Mouse (Mus musculus) layer of hippocampus, adult 11-12 months (tissue): ENCODE data around the gene Inpp5k.

Experiments used
- DNase-seq: peaks from one replicate; pipeline ENCODE4 v3.0.0; 2022; ENCODE audit warnings: low spot score

The Inpp5k gene

DNA sequence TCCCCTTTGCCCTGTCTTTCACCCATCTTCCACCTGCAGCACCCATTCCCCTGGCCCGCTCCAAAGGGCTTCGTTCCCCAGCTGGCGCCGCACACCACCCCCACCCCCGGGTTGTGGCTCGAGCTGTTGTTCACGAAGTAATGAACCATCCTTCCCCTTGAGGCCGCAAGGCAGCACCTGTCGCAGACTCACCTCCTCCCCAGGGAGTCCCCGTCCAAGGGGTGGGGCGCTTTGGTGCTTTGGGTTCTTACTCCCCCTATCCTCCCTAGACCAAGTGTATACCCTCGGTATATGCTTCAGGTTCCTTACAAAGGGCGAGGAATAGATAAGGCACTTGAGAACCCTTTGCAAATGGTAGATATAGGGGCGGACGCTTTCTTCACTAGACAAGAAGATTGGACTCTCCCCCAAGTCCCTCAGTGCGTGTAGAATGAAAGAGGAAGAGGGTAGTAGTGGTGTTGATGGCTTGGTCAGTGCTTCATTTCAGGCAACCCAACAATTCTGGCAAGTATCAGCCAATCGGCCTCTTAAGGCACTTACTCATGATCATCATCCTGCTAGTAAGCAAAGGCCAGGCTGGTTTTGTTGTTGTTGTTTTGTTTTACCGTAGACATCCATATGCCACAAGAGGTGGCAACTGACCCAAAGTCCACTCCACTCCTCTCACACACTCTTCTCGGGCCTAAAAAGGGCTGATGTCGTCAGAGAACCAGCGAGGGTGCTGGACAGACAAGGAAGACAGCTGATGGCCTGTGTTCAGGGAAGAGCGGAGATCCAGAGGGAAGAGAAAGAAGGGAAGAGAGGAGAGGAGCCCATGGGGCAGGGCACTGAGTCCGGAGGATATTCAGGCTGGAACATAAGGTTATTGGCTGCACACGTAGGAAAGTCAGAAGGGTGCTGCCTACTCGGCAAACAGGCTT, 23.9 kb downstream of the Inpp5k start:
- DNase-seq = no peak

DNA sequence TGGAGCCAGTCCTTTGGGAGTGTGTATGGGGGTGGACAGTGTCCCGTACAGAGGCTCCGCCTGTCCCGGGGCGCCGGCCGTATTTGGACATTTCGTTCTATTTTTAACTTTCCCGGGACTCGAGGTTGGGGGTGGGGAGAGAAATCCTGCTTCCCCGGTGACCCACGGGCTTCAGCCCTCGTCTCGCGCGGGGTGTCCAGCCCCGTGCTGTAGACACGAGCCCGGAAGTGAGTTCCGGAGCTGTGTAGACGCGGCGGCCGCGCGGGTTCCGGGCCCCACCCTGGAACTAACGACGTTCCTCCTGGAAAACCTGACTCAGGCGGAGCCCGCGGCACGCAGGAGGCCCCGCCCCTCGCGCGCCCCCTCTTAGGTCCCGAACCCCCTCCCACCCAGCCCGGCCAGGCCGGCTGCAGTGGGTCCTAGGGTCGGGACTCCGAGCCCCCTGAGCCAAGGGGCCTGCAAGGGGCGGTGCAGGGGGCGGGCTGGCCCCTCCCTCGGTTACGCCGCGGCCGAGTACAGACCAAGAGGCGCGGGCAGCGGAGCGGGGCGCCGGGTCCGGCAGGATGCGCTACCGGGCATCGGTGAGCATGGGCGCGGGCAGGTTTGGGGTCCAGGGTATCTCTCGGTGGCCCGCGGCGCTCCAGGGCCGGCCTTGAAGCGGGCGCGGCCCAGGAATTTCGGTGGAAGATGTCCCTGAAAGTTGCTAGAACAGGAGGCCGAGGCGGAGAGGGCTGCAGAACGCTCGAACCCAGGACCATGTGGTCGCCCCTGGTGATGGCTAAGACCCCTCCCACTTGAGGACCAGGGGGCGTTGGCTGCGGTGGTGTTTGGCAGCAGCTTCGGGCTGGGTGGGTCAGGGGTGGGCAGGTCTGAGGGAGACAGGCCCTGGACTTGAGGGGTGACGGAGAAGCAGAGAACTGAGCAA, 25.1 kb downstream of the Inpp5k start:
- DNase-seq = peak; percentile 60

DNA sequence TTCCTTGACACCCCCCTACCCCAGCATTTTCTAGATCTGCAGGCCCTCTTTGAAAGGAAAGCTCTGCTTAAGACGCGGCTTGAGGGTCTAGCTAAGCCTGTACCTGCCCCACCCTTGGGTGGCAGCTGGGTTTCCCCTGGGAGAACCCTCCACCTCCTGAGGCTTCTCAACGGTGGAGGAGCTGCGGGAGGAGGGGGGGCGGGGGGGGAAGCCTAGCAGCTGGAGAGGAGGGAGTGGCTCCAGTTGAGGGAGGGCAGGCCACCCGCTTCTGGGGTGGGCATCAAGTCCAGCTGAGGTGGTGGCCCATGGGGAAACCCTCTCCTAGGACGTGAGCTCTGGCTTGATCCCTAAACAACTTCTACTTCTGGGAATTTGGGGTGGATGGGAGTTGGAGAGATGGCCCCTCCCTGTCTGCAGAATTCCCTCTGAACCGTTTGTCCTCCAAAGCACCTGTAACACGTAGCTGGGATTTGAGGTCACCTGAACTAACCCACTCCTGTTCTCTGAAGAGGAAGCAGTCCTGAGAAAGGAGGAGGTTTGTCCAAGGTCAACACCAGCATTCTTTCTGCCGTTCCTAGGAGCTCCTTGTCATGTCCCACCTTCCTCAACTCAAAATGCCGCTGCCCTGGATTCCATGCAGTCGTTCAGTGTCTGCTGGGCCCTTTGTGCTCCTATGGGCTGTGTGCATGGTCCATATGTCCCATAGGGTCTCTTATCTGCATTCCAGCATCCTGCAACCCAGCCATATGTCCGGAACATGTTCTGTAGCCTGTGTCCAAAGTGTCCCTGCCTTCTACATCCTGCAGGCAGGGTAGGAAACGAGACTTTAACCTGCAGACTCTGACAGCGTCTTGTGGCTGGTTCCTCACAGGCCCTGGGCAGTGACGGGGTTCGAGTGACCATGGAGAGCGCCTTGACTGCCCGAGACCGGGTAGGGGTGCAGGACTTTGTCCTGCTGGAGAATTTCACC, 26.1 kb downstream of the Inpp5k start:
- DNase-seq = no peak

DNA sequence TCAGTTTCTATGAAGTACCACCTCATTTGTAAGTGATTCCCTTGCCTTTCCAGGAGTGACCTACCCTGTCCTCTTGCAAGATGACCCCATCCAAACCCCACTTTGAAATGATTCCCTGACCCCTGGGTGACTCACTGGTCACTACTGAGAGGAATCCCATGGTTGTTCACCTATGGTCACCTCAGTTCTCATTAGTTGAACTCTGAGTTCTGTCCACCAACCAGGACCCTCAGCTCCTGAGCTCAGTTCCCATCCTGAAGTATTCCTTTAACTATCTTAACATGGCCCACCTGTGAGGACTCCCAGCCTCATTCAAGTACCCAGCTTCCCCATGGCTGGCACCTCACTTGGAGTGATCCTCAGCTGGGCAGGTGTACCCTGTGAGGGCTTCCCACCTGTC, 27.1 kb downstream of the Inpp5k start:
- no peak for DNase-seq

DNA sequence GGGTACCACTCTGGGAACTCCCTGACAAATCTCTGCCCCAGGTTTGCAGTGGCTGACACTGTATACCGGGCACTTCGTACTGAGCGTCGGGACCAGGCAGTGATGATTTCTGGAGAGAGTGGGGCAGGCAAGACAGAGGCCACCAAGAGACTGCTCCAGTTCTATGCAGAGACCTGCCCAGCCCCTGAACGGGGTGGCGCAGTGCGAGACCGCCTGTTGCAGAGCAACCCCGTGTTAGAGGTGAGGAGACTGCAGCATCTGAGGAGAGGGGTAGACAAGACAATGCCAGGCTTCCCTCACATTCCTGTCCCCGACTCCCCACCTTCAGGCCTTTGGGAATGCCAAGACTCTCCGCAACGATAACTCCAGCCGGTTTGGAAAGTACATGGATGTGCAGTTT, 27.5 kb downstream of the Inpp5k start:
- no peak for DNase-seq

DNA sequence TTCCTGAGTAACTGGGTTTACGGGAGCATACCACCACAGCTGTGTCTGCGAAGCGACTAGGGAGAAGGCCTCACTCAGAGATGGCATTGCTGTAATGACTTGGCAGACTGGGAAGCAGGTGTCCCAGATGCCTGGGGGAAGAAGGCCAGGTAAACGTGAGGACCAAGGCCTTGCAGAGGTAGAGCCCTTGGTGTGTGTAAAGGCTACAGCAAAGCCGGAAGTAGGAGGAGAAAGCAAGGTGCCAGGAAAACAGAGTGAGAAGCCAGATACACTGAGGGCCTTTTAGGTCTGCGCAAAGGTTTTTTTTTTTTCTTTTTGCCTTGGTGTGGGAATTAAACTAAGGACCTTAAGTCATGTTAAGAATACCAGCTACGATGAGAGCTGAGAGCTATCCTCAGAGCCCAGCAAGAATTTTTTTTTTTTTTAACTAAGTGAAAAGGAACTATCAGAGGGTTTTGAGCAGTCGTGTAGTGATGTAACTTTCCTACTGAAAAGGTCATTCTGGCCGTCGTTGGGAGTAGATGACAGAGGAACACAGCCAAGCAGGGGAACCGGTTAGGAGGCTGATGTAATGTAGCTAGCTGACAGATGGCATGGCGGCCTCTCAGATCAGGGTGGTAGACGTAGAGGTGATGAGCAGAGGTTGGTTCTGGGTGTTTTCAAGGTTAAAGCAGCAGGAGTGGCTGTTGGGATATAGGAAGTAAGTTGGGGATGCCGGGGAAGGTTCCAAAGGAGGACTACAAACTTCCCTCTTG, 28.4 kb downstream of the Inpp5k start:
- no peak for DNase-seq

DNA sequence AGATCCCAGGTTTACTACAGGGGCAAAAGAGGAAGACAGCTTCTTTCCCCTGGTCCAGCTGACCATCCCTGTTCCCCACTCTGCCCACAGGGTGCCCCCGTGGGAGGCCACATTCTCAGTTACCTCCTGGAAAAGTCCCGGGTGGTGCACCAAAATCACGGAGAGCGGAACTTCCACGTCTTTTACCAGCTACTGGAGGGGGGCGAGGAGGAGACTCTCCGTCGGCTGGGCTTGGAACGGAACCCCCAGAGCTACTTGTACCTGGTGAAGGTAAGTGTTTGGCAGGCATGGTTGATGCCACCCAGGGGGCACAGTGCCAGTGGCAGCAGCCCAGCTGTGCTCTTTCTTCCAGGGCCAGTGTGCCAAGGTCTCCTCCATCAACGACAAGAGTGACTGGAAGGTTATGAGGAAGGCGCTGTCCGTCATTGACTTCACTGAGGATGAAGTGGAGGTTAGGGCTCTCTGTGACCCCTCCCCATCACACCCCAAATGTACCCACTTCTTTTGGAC, 29.3 kb downstream of the Inpp5k start:
- DNase-seq = no peak

DNA sequence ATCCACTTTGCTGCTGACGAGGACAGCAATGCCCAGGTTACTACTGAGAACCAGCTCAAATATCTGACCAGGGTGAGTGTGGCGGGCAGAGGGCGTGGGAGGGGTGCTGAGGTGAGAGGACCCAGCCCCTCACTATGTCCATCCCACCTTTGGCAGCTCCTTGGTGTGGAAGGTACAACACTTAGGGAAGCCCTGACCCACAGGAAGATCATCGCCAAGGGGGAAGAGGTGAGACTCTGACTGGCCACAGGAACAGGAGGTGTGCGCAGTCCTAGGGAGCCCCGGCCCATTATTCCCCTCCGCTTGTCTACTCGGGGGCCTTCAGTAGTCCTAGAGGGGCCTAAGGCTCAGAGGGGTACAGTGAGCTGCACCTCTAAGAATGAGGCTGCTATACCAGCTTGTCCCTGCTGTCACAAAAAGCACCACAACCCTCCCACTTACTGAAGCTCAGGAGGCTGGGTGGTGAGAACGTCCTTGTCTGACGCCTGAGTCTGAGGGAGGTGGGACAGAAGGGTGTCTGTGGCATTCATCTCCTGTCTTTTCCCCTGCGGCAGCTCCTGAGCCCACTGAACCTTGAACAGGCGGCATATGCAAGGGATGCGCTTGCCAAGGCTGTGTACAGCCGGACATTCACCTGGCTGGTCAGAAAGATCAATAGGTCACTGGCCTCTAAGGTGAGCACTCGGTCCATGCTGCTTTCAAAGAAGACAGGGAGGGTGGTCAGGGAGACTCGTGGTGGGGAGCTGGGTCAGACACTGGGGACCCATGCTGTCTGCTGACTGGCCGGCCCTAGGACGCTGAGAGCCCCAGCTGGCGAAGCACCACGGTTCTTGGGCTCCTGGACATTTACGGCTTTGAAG, 30.4 kb downstream of the Inpp5k start:
- DNase-seq = no peak

DNA sequence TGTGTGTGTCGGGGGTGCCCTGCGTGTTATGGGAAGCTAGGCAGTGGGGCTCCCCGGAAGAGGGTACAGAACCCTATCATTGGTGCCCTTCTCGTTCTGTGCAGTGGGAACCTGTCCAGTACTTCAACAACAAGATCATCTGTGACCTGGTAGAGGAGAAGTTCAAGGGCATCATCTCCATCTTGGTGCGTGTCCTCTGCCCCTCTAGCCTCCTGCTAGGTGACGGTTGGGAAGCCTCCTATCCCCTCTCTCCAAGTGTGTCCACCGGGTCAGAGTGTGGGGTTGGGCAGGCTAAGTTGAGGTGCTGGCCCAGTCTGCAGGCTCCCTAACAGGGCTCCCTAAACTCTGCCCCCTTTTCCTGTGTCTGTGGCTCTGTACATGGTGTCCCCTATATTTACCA, 31.3 kb downstream of the Inpp5k start:
- no peak for DNase-seq

DNA sequence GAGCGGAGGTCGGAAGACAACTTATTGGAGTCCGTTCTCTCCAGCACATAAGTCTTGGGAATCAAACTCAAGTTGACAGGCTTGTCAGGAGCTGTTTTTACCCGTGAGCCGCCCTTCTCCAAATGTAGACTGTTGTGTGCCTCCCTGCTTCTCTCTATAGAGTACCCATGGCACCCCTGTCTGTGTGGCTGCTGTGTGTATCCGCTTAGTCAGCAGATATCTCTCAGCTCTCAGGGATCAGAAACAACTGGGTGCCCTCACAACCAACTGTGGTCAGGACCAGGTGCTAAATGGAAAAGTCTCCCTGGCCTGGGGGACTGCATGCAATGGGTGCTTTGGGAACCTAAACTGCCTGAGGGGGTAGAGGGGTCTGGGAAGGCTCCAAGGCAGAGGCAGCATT, 35.5 kb downstream of the Inpp5k start:
- DNase-seq = no peak

DNA sequence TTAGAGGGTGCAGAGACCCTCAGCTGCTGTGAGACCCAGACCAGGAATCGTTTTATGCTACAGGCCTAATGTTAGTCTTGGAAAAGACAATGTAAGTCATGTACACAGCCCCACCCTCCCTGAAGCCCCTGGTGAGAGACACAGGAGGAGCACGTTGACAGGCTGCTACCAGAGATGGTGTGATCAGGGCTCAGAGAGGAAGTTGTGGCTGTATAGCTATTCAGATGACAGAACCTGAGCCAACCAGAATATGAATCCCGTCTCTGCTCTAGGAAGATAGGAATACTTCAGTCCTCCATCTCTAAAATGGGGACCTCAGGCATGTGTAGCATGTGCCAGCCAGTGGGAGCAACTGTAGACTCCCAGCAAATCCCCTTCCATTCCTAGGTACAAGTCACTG, 37.8 kb downstream of the Inpp5k start:
- DNase-seq = no peak

DNA sequence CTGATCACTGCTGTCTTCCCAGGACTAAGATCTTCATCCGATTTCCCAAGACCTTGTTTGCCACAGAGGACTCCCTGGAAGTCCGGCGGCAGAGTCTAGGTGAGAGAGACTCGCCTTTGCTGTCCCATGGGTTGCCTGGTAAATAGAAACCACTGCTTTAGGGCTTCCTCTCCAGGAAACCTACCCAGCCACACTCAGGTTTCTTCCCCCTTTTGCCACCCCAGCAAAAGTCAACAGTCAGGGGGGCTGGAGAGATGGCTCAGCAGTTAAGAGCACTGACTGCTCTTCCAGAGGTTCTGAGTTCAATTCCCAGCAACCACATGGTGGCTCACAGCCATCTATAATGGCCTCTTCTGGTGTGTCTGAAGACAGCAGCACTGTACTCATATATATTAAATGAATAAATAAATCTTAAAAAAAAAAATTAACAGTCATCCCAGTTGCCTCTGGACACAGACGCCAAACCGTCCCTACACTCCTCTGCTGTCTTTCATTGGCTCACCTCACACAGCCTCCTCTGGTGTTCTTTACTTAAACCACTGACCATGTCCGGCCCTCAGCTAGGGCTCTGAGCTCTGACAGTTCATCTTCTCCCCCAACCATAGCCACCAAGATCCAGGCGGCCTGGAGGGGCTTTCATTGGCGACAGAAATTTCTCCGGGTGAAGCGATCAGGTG, 38.5 kb downstream of the Inpp5k start:
- no peak for DNase-seq

DNA sequence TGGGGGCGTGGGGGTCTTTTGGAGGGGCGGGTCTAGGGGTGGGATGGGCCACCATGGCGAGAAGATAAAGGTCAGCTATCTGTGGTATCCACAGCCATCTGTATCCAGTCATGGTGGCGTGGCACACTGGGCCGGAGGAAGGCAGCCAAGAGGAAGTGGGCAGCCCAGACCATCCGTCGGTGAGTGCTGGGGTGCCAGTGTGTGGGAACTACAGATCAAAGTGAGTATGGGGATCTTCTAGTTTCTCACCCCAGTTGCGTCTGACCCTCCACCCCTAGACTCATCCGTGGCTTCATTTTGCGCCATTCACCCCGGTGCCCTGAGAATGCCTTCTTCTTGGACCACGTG, 39.0 kb downstream of the Inpp5k start:
- no peak for DNase-seq

DNA sequence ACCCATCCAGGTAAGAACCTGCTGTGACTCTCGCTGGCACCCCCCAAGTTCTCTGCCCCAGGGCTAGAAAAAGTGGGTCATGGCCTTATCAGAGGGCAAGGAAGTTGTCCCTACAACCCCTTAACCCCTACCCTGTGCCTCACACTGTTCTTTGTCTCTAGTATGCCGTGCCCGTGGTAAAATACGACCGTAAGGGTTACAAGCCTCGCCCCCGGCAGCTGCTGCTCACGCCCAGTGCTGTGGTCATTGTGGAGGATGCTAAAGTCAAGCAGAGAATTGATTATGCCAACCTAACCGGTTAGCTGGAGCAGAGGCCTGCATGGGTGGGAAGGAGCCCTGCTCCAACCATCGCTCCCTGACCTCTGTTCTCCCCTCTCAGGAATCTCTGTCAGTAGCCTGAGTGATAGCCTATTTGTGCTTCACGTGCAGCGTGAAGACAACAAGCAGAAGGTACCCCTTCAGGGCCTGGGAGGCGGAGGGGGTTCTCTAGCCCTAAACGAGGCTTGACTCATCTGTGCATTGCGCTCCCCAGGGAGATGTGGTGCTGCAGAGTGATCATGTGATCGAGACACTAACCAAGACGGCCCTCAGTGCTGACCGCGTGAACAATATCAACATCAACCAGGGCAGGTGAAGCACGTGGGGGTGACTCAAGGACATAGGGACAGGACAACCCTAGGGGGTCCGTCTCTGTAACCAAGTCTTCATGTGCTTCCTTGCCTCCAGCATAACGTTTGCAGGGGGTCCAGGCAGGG, 40.8 kb downstream of the Inpp5k start:
- no peak for DNase-seq

DNA sequence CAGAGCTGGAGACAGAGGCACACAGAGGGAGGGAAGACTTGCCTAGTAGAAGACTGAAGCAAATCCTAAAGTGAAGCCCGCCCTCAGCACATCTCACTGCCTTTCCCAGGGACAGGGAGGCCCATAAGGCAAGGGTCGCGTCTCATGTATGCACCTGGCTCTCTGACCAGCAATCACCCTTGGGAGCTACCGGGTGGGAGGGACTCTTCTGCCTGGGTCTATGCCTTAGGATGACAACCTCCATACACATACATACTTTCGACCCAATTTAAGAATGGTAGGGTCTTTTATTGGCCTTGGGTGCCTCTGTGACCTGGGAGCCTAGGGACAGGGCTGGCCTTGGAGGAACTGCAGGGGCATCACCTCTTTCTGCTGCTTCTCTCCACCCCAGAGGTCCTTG, 42.6 kb downstream of the Inpp5k start:
- no peak for DNase-seq

DNA sequence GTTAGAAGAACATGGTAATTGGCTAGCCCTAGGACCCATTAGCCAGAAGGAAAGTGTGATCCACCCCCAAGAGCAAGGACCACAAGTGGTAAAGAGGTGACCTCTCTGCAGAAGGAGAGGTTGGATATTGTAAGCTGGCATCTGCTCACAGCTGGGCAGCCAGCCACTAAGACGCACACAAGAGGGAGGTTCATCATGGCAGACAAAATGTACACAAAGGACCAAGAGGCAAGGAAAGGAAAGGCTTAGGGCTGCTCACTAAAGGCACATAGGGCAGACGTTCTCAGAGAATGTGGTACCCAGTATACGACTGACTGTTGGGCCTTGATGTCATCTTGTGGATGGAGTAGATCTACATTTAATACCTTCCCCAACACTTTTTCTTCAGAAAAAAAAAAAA, 44.1 kb downstream of the Inpp5k start:
- DNase-seq = no peak

DNA sequence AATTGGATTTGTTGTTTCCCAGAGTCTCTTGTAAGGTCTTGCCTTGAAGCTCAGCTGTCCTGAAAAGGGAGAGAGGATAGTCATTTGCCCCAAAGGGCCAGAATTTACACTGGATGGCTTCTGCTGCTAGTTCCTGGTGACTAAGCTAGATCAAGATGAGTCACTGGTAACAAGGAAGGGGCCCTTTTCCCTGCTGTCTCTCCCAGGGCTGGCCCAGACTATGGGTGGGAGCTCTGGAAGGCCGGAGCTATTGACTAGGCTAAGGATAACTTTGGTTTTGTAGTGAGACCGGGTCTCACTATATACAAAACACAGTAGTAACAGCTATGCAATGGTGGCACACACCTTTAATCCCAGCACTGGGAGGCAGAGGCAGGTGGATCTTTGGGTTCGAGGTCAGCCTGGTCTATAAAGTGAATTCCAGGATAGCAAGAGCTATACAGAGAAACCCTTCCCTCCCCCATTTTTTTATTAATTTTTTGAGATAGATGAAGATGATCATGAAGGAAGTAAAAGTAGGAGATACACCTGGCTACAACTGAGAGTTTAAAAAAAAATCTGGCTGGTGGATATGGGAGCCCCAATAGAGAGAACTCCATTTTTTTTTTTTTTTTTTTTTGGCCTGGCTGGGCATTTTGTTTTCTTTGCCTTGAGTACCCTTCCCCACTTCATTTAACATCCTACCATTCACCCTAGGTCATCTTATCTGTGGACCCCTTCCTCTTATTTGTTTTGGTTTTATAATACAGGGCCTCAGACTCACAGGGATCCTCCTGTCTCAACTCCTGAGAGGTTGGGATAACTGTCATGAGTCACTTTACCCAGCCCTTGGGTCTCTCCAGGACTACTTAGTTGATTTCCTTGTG, 47.3 kb downstream of the Inpp5k start:
- DNase-seq = no peak
